In the genomic region with DNA sequence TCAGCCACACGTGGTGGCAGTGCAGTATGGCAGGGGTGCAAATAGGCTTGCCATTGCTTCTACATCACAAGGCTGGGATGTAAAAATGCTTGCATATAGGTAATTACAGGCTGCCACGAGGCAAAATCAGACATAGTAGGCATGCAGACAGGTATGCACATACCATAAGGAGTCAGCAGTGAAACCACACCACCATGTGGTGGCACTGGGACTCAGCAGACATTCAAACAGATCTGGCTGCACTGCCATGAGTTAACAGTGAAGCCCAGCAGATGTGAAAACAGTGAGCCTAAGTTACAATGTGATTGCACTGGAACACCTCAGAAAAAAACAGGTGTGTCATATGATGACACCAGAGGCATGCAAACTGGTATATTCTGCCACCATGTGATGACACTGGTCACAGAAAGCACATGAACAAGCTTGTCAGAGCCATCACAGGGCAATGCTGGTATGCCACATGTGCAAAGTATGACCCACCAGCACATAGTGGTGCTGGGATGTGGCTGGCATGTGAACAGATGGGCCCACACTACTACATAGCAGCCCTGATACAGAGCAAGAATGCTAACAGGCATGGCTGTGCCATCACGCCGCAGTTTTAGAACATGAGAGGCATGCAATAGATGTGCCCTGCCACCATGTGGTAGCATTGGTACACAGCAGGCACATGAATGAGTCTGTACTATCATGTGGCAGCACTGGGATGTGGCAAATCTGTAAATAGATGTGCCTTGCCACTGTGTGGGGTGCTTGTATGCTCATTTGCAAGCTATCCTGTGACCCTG, we compare ENCODE assay signal across 8 mouse cellular contexts. TPM values are rescaled to one million over a fixed set of nuclear protein-coding genes. Genes with fewer than 3 reads are reported as not detected.
A peak's percentile ranks its signal among the peaks of the same experiment; 100 is the strongest.
DNase-seq lines count a peak whose midpoint lies in the region; ATAC-seq and TF ChIP-seq lines count a peak whose summit lies in the region.

No protein-coding gene starts in this region.

- WGBS in spleen, adult 2 months: 44% methylated on average over 4 of the region's 4 CpGs
- WGBS in forebrain, embryonic 15.5 days: 48% methylated on average over 4 of the region's 4 CpGs

- H3K9me3 ChIP-seq in forebrain, embryonic 15.5 days: no peaks in the 10 kb centered on the region

- H3K9ac ChIP-seq in forebrain, embryonic 15.5 days (replicated peaks): no peak overlapping the region

- H3K36me3 ChIP-seq in spleen, adult 2 months (ENCODE audit: control insufficient read depth, insufficient read depth, low read length): no peaks in the 10 kb centered on the region
- H3K36me3 ChIP-seq in forebrain, embryonic 15.5 days: no peaks in the 10 kb centered on the region

- no peaks in the 10 kb centered on the region for H3K27me3 ChIP-seq in spleen, adult 2 months (ENCODE audit: control insufficient read depth, insufficient read depth, low read length)
- H3K27me3 ChIP-seq in forebrain, embryonic 15.5 days: no peaks in the 10 kb centered on the region

- no peak overlapping the region for H3K4me2 ChIP-seq in forebrain, embryonic 15.5 days (replicated peaks)

- peak in 1 of 2 experiments; percentile 26 for DNase-seq in spleen, adult 2 months (ENCODE audit: low read depth in 1 of 2, low spot score in 2 of 2)
- DNase-seq in spleen, postnatal 36 days (ENCODE audit: low spot score in 2 of 2): no peak
- peak; percentile 75 for DNase-seq in brain, embryonic 14.5 days (ENCODE audit: low read depth)
- DNase-seq in kidney, postnatal 10 days: peak; percentile 58
- DNase-seq in lung, postnatal 36 days: peak; percentile 7
- peak; percentile 17 for DNase-seq in telencephalon, adult 2 months (ENCODE audit: low read depth, low spot score)
- DNase-seq in adipocyte (ENCODE audit: low spot score): no peak

- ATAC-seq in forebrain, embryonic 15.5 days (replicated peaks): peak; percentile 81

- no peak overlapping the region for H3K4me3 ChIP-seq in spleen, adult 2 months (ENCODE audit: extremely low read depth, insufficient read depth, insufficient read length)
- no peak overlapping the region for H3K4me3 ChIP-seq in forebrain, embryonic 15.5 days

- peak; percentile 9; the same call in 1 of the 2 replicates for TF ChIP-seq CTCF in spleen, adult 2 months (IDR thresholded peaks at IDR 0.05; ENCODE audit: extremely low read depth, insufficient read depth, insufficient read length, insufficient replicate concordance)
- TF ChIP-seq CTCF in brain, embryonic 14.5 days (IDR thresholded peaks at IDR 0.05; ENCODE audit: borderline replicate concordance, extremely low read depth, insufficient read depth, insufficient read length): peak; percentile 68; the same call in 1 of the 2 replicates

- no peak overlapping the region for H3K27ac ChIP-seq in spleen, adult 2 months (ENCODE audit: insufficient read depth, low read length)
- H3K27ac ChIP-seq in forebrain, embryonic 15.5 days (replicated peaks): no peak overlapping the region

- TF ChIP-seq POLR2A in spleen, adult 2 months (IDR thresholded peaks at IDR 0.05; ENCODE audit: low read depth, low read length): no peak
- TF ChIP-seq POLR2A in brain, embryonic 14.5 days (IDR thresholded peaks at IDR 0.05; ENCODE audit: borderline replicate concordance, extremely low read depth, insufficient read depth, insufficient read length, poor library complexity, severe bottlenecking): no peak

- no peaks in the 10 kb centered on the region for H3K4me1 ChIP-seq in spleen, adult 2 months (ENCODE audit: control insufficient read depth, insufficient read depth, insufficient read length)
- H3K4me1 ChIP-seq in forebrain, embryonic 15.5 days: no peaks in the 10 kb centered on the region

RNA-seq across cellular contexts. Expression of gene Siglech, which starts 30.7 kb away (rescaled TPM):
- polyA plus RNA-seq in spleen, adult 2 months (2012; rRNA removed): 47.3 and 49.7 TPM in 2 replicates
- polyA plus RNA-seq in brain, embryonic 14.5 days (2012; rRNA removed): 1.2 and 1.8 TPM in 2 replicates
- polyA plus RNA-seq in forebrain, embryonic 15.5 days (2015; fragmentation: Nextera tagmentation; extraction: Ambion mirVana): 2.6 and 2.9 TPM in 2 replicates

RNA-seq across cellular contexts. Expression of gene Tubgcp5, which starts 56.6 kb away (rescaled TPM):
- polyA plus RNA-seq in spleen, adult 2 months (2012; rRNA removed): 2.3 and 2.9 TPM in 2 replicates
- 22.4 and 23.0 TPM in 2 replicates for polyA plus RNA-seq in brain, embryonic 14.5 days (2012; rRNA removed)
- 39.2 and 42.2 TPM in 2 replicates for polyA plus RNA-seq in forebrain, embryonic 15.5 days (2015; fragmentation: Nextera tagmentation; extraction: Ambion mirVana)

Comparison
In these comparisons a context has a peak if more than half of its experiments do, and no peak if none do; other contexts are left out.
1. DNase-seq: peak in brain, embryonic 14.5 days (single experiment), kidney, postnatal 10 days (single experiment), lung, postnatal 36 days (single experiment) and telencephalon, adult 2 months (single experiment); none in spleen, postnatal 36 days (0 of 2) and adipocyte (single experiment).
2. RNA of gene Siglech, which starts 30.7 kb away (polyA plus RNA-seq): 47.3 to 49.7 TPM in spleen, adult 2 months; 2.6 to 2.9 TPM in forebrain, embryonic 15.5 days and 1.2 to 1.8 TPM in brain, embryonic 14.5 days; every median in the first group is over 10 times any median in the second.